Mouse (Mus musculus): ENCODE measurements at regions not wholly inside any gene's neighbourhood (a gene's known extent, or its start where the extent isn't known, plus 50 kb on each side); places are given as distances from the start of the nearest gene placed in this dataset.
"Not testable (repeated sequence)": the region's sequence is repeated elsewhere in the genome, so short reads cannot be mapped to it uniquely, and the experiment has no call there.

DNA sequence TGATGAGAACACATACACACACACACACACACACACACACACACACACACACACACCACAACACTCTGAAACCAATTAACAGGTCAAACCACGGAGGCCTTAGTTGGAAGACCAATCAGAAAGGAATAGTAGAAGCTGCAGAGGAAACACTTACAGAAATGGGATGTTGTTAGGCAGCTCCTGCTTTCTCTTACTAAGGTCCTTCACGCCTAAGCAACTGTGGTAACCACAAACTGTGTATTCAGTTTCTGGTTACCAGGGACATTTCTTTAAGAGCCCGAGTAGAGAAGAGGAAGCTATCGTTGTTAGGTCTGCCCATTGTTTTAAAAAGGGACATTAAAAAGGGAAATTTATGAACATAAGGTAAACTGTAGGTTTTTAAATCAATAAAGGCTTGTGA lies 70.1 kb upstream of the Olfr1507 start:
- no peaks in the 10 kb centered on the region for H3K27me3 ChIP-seq (ENCODE audit: control insufficient read depth, insufficient read depth, low read length)
- WGBS = 12% methylated on average over 4 of the region's 4 CpGs
- H3K36me3 ChIP-seq (ENCODE audit: control insufficient read depth, insufficient read depth, low read length) = no peaks in the 10 kb centered on the region
- DNase-seq (ENCODE audit: low read depth in 1 of 2, low spot score in 2 of 2) = no peak
- TF ChIP-seq CTCF (IDR thresholded peaks at IDR 0.05; ENCODE audit: extremely low read depth, insufficient read depth, insufficient read length, insufficient replicate concordance) (no peak), POLR2A (IDR thresholded peaks at IDR 0.05; ENCODE audit: low read depth, low read length) (no peak)
- no peaks in the 10 kb centered on the region for H3K4me1 ChIP-seq (ENCODE audit: control insufficient read depth, insufficient read depth, insufficient read length)
- no peak overlapping the region for H3K27ac ChIP-seq (ENCODE audit: insufficient read depth, low read length)
- H3K4me3 ChIP-seq (ENCODE audit: extremely low read depth, insufficient read depth, insufficient read length) = no peak overlapping the region

DNA sequence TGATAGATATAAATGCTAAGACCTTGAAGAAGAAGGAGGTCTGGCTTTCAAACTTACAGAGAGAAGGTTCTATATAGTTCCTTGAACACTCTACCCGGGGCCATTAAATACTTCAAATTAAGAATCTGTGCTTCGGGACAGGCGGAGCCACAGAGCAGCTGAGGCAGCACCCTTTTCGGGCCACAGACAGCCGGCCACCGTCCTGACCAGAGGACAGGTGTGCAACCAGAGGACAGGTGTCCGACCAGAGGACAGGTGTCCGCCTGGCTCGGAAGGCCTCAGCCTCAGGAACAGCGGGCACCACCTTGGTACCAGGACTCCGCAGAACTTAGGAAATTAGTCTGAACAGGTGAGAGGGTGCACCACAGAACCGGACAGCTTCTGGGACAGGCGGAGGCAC lies 60.8 kb upstream of the Olfr1507 start:
- H3K36me3 ChIP-seq (ENCODE audit: control insufficient read depth, insufficient read depth, low read length); H3K27ac ChIP-seq (ENCODE audit: insufficient read depth, low read length); DNase-seq (ENCODE audit: low read depth in 1 of 2, low spot score in 2 of 2); H3K4me3 ChIP-seq (ENCODE audit: extremely low read depth, insufficient read depth, insufficient read length); H3K27me3 ChIP-seq (ENCODE audit: control insufficient read depth, insufficient read depth, low read length); H3K4me1 ChIP-seq (ENCODE audit: control insufficient read depth, insufficient read depth, insufficient read length): not testable (repeated sequence)
- 90% methylated on average over 13 of the region's 13 CpGs for WGBS

DNA sequence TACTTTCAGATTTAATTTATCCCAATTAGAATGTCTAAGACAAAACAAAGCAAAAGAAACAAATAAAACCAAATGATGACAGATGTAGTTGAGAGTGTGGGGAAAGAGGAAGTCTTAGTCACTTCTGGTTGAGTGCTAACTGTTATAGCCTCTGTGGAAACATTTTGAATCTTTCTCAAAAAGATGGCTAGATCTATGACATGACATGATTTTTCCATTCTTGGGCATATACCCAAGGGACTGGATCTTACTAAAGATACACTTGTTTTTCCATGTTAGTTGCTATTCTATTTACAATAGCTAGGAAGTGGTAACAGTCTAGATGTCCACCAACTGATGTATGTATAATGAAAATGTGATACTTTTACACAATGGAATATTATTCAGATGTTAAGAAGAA lies 57.9 kb upstream of the Olfr1507 start:
- Histone ChIP-seq H3K36me3 (ENCODE audit: control insufficient read depth, insufficient read depth, low read length) (no peaks in the 10 kb centered on the region), H3K27ac (ENCODE audit: insufficient read depth, low read length) (no peak overlapping the region), H3K4me3 (ENCODE audit: extremely low read depth, insufficient read depth, insufficient read length) (no peak overlapping the region), H3K27me3 (ENCODE audit: control insufficient read depth, insufficient read depth, low read length) (no peaks in the 10 kb centered on the region), H3K4me1 (ENCODE audit: control insufficient read depth, insufficient read depth, insufficient read length) (no peaks in the 10 kb centered on the region)
- DNase-seq (ENCODE audit: low read depth in 1 of 2, low spot score in 2 of 2) = no peak
- TF ChIP-seq POLR2A (IDR thresholded peaks at IDR 0.05; ENCODE audit: low read depth, low read length) (no peak), CTCF (IDR thresholded peaks at IDR 0.05; ENCODE audit: extremely low read depth, insufficient read depth, insufficient read length, insufficient replicate concordance) (no peak)

DNA sequence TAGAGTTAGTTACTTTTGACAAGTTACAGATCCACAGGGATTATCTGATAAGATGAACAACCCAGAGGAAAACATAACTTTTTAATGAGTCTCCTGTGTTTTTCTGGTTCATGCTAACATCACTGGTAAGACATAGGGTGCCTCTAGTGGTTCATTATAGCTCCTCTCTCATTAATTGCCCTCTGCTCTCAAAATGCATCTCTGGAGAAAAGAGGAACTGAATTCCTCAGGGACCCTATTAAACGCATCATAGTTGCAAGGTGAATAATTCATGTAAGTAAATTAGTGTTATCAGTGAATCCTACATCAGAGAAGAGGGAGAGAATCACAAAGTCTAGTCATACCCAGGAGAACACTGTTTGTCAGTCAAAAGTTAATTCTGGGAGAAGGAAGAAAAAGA lies 52.4 kb upstream of the Olfr1507 start:
- Histone ChIP-seq H3K4me1 (ENCODE audit: control insufficient read depth, insufficient read depth, insufficient read length) (no peaks in the 10 kb centered on the region), H3K27me3 (ENCODE audit: control insufficient read depth, insufficient read depth, low read length) (no peaks in the 10 kb centered on the region), H3K27ac (ENCODE audit: insufficient read depth, low read length) (no peak overlapping the region), H3K4me3 (ENCODE audit: extremely low read depth, insufficient read depth, insufficient read length) (no peak overlapping the region), H3K36me3 (ENCODE audit: control insufficient read depth, insufficient read depth, low read length) (no peaks in the 10 kb centered on the region)
- TF ChIP-seq CTCF (IDR thresholded peaks at IDR 0.05; ENCODE audit: extremely low read depth, insufficient read depth, insufficient read length, insufficient replicate concordance) (no peak), POLR2A (IDR thresholded peaks at IDR 0.05; ENCODE audit: low read depth, low read length) (no peak)
- WGBS = 12% methylated on average over 1 of the region's 1 CpGs
- DNase-seq (ENCODE audit: low read depth in 1 of 2, low spot score in 2 of 2) = no peak

All from spleen, adult 2 months (tissue).